Comparison of ENCODE assay signal across 10 mouse cellular contexts in genomic region chr9:101110013-101110412, GRCm38 (mm10). TPM values are rescaled to one million over a fixed set of nuclear protein-coding genes. Genes with fewer than 3 reads are reported as not detected.
DNase-seq lines count a peak whose midpoint lies in the region; ATAC-seq and TF ChIP-seq lines count a peak whose summit lies in the region.
"Had no signal": no experiment of that assay in that cellular context is flagged by ENCODE, and none has a peak within 500 bp of the region (broad histone marks: within the 10 kb centered on the region; RNA-seq: fewer than 3 reads in every experiment).

No protein-coding gene starts in this region.

- DNase-seq in gastrocnemius, adult 2 months = peak; percentile 30
- no peak for DNase-seq in gastrocnemius, postnatal 36 days
- DNase-seq in adrenal gland, adult 8-10 months = peak; percentile 17
- DNase-seq in heart, postnatal 10 days = peak; percentile 59 to 67
- DNase-seq in kidney, postnatal 4 days = peak; percentile 30 to 52
- no peak for DNase-seq in thymus, postnatal 0 days (ENCODE audit: low spot score)
- DNase-seq in layer of hippocampus, postnatal 36 days = no peak

- intact Hi-C loops in gastrocnemius, adult 2 months (cut with DNase I) = no loop called here
- intact Hi-C loops in gastrocnemius, postnatal 36 days (cut with DNase I) = no loop called here
- intact Hi-C loops in heart, postnatal 10 days (cut with DNase I) = no loop called here

- H3K27ac ChIP-seq in gastrocnemius, adult 2 months = peak overlapping the region; percentile 17
- H3K27ac ChIP-seq: limb, embryonic 13.5 days had no signal

- no peak for TF ChIP-seq CTCF in gastrocnemius, adult 2 months (IDR thresholded peaks at IDR 0.05)

- ATAC-seq in frontal cortex, adult (ENCODE audit: low TSS enrichment) = no peak
- ATAC-seq: forebrain, embryonic 16.5 days had no signal

- no peak overlapping the region for H3K4me3 ChIP-seq in gastrocnemius, adult 2 months
- H3K4me3 ChIP-seq: limb, embryonic 13.5 days had no signal

RNA-seq across cellular contexts. Expression of gene Msl2, which starts 36.1 kb away (rescaled TPM):
- 10 to 100 TPM; 28.4 to 29.3 TPM for total RNA-seq in gastrocnemius, adult 2 months (2021)
- 10 to 100 TPM; 19.6 to 27.2 TPM for total RNA-seq in gastrocnemius, postnatal 36 days (2021)
- 10 to 100 TPM; 54.2 to 57.2 (median 54.9) TPM for total RNA-seq in adrenal gland, adult 8-10 months (2022)
- total RNA-seq in heart, postnatal 10 days (2021) = 10 to 100 TPM; 37.8 to 39.1 TPM
- 9.5 and 11.7 TPM in 2 replicates for polyA plus RNA-seq in thymus, postnatal 0 days (2015; fragmentation: Nextera tagmentation; extraction: Ambion mirVana)
- 10 to 100 TPM; 68.7 to 68.9 TPM for total RNA-seq in layer of hippocampus, postnatal 36 days (2021)

Comparison
In these comparisons a context has a peak if more than half of its experiments do, and no peak if none do; other contexts are left out.
1. DNase-seq: peak in gastrocnemius, adult 2 months (single experiment), adrenal gland, adult 8-10 months (single experiment), heart, postnatal 10 days (2 of 2) and kidney, postnatal 4 days (2 of 2); none in gastrocnemius, postnatal 36 days (0 of 2), thymus, postnatal 0 days (single experiment) and layer of hippocampus, postnatal 36 days (0 of 2).